Mouse (Mus musculus): ENCODE data around the gene Sectm1b. TPM values are rescaled to one million over a fixed set of nuclear protein-coding genes. Genes with fewer than 3 reads are reported as not detected.
A peak's percentile ranks its signal among the peaks of the same experiment; 100 is the strongest.

Gene Sectm1b
- polyA plus RNA-seq, 1 experiment from 2014 or later, result 0.37 TPM

DNA sequence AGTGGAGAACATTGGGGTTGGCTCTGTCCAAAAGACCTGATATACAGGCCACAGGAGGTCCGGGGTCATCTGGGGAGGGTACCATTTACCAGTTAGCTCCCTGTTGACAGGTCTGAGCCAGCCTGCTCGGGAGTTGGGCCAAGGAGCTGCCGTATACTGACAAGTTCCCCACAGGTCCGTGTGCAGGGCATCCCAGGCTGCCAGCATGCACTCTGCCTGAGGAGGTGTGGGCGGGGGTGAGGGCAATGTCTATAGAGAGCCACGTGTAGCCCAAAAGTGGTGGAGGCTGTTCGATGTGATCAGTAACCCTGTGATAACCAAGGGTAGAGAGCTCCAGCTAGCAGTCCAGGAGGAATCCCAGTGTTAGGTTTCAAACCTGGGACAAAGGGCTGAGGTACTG is 36.4 kb upstream of the Sectm1b start:
- Histone ChIP-seq H3K27ac (ENCODE audit: low read length) (no peak overlapping the region), H3K9ac (ENCODE audit: low read length) (no peak overlapping the region), H3K9me3 (replicated peaks; ENCODE audit: control insufficient read depth, low read length) (no peaks in the 10 kb centered on the region), H3K36me3 (ENCODE audit: control insufficient read depth, insufficient read depth) (no peaks in the 10 kb centered on the region), H3K27me3 (ENCODE audit: control insufficient read depth, insufficient read depth, low read length) (no peaks in the 10 kb centered on the region), H3K4me3 (ENCODE audit: low read length) (no peak overlapping the region), H3K4me2 (ENCODE audit: low read depth, low read length) (no peak overlapping the region), H3K4me1 (ENCODE audit: control insufficient read depth, insufficient read depth, low read length) (peaks cover 6% of the 10 kb centered on the region; the same call in 1 of the 2 replicates)
- no peak for ATAC-seq (replicated peaks; ENCODE audit: extremely low read depth, insufficient read depth, low FRiP score)
- 43% methylated on average over 7 of the region's 7 CpGs for WGBS

DNA sequence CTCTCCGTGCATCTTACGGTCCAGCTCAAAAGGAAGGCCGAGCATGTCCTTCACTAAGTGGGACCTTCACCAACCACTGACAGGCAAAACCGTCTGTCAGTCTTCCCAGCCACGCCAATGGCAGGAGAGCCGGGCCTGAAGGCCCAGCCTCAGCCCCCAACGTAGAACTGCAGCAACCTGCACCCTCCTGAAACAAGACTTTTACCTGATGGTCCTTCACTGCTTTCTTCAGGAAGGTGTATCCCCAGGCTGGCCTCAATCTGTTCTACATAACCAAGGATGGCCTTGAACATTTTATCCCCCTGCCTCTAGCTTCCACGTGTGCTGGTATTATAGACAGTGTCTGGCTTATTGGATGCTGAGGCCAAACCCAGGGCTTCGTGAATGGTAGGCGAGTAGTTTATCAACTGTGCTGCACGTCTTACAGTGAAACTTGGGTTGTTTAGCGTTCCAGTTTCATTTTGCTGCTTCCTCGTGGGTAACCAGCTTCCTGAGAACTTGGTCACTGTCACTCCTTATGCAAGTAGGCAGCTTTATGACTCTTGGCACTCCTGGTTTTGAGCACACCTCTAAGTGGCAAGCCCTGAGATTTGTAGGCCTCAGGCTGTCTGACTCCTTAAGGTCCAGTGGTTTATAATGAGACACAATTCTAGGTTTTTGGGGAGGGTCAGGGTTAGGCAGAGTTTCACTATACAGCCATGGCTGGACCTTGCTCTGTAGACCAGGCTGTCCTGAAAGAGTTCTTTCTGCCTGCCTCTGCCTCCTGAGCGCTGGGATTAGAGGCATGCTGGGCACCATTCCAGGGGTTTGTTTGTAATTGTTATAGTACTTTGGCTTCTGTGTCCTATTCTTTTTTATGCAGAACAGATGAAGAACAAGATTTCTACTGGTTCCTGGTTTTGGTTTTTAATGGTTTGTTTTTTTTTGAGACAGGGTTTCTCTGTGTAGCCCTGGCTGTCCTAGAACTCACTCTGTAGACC is 29.5 kb upstream of the Sectm1b start:
- Histone ChIP-seq H3K9me3 (replicated peaks; ENCODE audit: control insufficient read depth, low read length) (no peaks in the 10 kb centered on the region), H3K27me3 (ENCODE audit: control insufficient read depth, insufficient read depth, low read length) (no peaks in the 10 kb centered on the region), H3K9ac (ENCODE audit: low read length) (no peak overlapping the region), H3K4me2 (ENCODE audit: low read depth, low read length) (no peak overlapping the region), H3K4me1 (ENCODE audit: control insufficient read depth, insufficient read depth, low read length) (0 out of 2 replicates have a peak, but pooled peaks cover 2% of the 10 kb centered on the region), H3K27ac (ENCODE audit: low read length) (no peak overlapping the region), H3K36me3 (ENCODE audit: control insufficient read depth, insufficient read depth) (no peaks in the 10 kb centered on the region), H3K4me3 (ENCODE audit: low read length) (no peak overlapping the region)
- ATAC-seq (replicated peaks; ENCODE audit: extremely low read depth, insufficient read depth, low FRiP score), result no peak
- 86% methylated on average over 14 of the region's 14 CpGs for WGBS

DNA sequence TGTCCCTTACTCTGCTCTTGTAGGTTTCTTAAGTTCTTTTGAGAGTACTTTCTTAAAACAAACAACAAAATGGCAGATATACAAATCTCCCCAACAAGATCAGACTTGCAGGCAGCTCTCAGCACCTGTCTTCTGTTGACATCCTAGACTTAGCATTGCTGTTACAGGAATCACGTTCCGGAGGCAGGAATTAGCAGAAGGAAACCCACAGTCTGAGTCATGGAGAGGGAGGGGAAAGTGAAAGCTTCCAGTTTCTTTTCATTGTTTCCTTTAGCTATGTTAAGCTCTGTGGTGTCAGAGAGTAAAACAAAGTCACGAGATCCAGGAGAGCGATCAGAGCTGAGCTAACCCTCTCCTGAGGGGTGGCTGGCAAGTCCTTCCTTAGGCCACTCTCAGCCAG is 27.6 kb upstream of the Sectm1b start:
- no peak for ATAC-seq (replicated peaks; ENCODE audit: extremely low read depth, insufficient read depth, low FRiP score)
- H3K4me3 ChIP-seq (ENCODE audit: low read length), result no peak overlapping the region
- H3K4me2 ChIP-seq (ENCODE audit: low read depth, low read length), result no peak overlapping the region
- no peaks in the 10 kb centered on the region for H3K9me3 ChIP-seq (replicated peaks; ENCODE audit: control insufficient read depth, low read length)
- H3K27ac ChIP-seq (ENCODE audit: low read length), result no peak overlapping the region
- no peak overlapping the region for H3K9ac ChIP-seq (ENCODE audit: low read length)
- no peaks in the 10 kb centered on the region for H3K36me3 ChIP-seq (ENCODE audit: control insufficient read depth, insufficient read depth)
- H3K27me3 ChIP-seq (ENCODE audit: control insufficient read depth, insufficient read depth, low read length), result no peaks in the 10 kb centered on the region
- 59% methylated on average over 4 of the region's 4 CpGs for WGBS
- 0 out of 2 replicates have a peak, but pooled peaks cover 2% of the 10 kb centered on the region for H3K4me1 ChIP-seq (ENCODE audit: control insufficient read depth, insufficient read depth, low read length)

DNA sequence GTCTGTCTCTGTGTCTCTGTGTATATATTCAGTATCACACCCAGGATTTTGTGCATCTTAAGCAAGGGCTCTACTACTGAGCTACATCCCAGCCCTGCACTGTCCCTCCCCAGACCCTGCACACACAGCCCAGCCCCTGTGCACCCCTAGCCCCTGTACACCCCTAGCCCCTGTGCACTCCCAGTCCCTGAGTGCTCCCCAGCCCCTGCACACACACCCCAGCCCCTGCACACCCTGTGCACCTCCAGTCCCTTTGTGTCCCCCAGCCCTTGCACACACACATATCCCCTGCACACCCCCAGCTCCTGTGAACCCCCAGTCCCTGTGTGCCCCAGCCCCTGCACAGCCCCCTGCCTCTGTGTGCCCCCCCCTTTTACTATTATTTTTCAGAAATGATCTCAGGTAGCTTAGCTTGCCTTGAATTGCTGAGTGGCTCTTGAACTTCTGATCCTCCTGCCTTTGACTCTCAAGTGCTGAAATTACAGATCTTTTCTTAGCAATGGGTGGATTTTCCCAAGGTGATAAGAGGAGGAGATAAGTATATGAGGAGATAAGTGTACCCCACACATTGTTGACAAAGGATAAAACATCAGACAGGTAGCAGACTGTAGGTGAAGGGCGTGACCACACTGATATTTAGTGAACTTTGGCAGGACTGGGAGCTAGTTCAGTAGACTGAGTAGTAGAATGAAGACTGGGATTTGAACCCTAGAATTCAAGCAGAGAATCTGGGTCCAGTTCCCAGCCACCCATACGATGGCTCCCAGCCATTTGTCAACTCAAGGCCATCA is 26.6 kb upstream of the Sectm1b start:
- H3K4me2 ChIP-seq (ENCODE audit: low read depth, low read length), result no peak overlapping the region
- no peak overlapping the region for H3K4me3 ChIP-seq (ENCODE audit: low read length)
- H3K9ac ChIP-seq (ENCODE audit: low read length), result no peak overlapping the region
- no peaks in the 10 kb centered on the region for H3K9me3 ChIP-seq (replicated peaks; ENCODE audit: control insufficient read depth, low read length)
- no peaks in the 10 kb centered on the region for H3K36me3 ChIP-seq (ENCODE audit: control insufficient read depth, insufficient read depth)
- no peak for ATAC-seq (replicated peaks; ENCODE audit: extremely low read depth, insufficient read depth, low FRiP score)
- WGBS, result 76% methylated on average over 2 of the region's 2 CpGs
- no peaks in the 10 kb centered on the region for H3K27me3 ChIP-seq (ENCODE audit: control insufficient read depth, insufficient read depth, low read length)
- 0 out of 2 replicates have a peak, but pooled peaks cover 2% of the 10 kb centered on the region for H3K4me1 ChIP-seq (ENCODE audit: control insufficient read depth, insufficient read depth, low read length)
- no peak overlapping the region for H3K27ac ChIP-seq (ENCODE audit: low read length)

DNA sequence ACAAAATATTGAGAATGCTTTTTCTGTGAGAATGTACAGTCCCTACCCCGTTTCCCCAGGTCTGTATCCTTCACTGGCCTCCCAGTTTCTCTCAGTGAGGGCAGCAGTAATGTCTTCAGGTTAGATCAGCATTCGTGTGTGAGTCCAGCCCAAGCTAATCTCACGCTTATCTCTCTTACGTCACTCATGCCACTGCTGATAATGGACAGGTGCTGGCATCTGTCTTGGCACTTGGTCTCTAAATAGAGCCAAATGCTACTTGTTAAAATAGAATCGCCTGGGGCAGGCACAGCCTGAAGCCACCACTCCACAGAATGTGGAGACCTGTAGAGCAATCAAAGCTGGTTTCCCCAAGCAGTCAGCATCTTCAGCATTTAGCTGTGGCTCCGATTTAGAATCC is 25.6 kb upstream of the Sectm1b start:
- no peak for ATAC-seq (replicated peaks; ENCODE audit: extremely low read depth, insufficient read depth, low FRiP score)
- whole genome bisulfite sequencing, result 39% methylated on average over 6 of the region's 6 CpGs

DNA sequence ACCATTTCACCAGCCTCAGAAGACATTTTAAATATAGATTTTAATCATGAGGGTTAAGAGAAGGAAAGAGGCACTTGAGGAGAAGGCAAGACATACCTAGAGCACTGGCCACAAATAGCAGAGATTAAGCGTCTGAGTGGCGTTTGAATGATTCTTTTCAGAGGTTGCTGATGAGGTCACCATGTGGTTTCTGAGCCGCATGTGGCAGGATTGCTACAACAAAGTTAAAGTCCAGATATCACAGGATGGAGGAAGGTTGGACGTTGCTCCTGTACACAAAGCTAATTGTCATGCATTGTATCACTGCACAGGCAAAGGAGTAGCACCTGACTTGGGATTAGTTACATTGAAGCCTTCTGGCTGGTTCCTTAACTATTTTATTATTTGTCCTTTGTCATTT is 22.9 kb upstream of the Sectm1b start:
- no peaks in the 10 kb centered on the region for H3K36me3 ChIP-seq (ENCODE audit: control insufficient read depth, insufficient read depth)
- WGBS, result 31% methylated on average over 4 of the region's 4 CpGs
- H3K4me3 ChIP-seq (ENCODE audit: low read length), result no peak overlapping the region
- 0 out of 2 replicates have a peak, but pooled peaks cover 2% of the 10 kb centered on the region for H3K4me1 ChIP-seq (ENCODE audit: control insufficient read depth, insufficient read depth, low read length)
- H3K27me3 ChIP-seq (ENCODE audit: control insufficient read depth, insufficient read depth, low read length), result no peaks in the 10 kb centered on the region
- H3K9ac ChIP-seq (ENCODE audit: low read length), result no peak overlapping the region
- no peak overlapping the region for H3K4me2 ChIP-seq (ENCODE audit: low read depth, low read length)
- no peaks in the 10 kb centered on the region for H3K9me3 ChIP-seq (replicated peaks; ENCODE audit: control insufficient read depth, low read length)
- ATAC-seq (replicated peaks; ENCODE audit: extremely low read depth, insufficient read depth, low FRiP score), result no peak
- H3K27ac ChIP-seq (ENCODE audit: low read length), result no peak overlapping the region

More for the DNA sequence above, 25.6 kb upstream of the Sectm1b start:
- Histone ChIP-seq H3K36me3 (ENCODE audit: control insufficient read depth, insufficient read depth) (no peaks in the 10 kb centered on the region), H3K4me1 (ENCODE audit: control insufficient read depth, insufficient read depth, low read length) (0 out of 2 replicates have a peak, but pooled peaks cover 2% of the 10 kb centered on the region), H3K9me3 (replicated peaks; ENCODE audit: control insufficient read depth, low read length) (no peaks in the 10 kb centered on the region), H3K4me2 (ENCODE audit: low read depth, low read length) (no peak overlapping the region), H3K27me3 (ENCODE audit: control insufficient read depth, insufficient read depth, low read length) (no peaks in the 10 kb centered on the region), H3K27ac (ENCODE audit: low read length) (no peak overlapping the region), H3K9ac (ENCODE audit: low read length) (no peak overlapping the region), H3K4me3 (ENCODE audit: low read length) (no peak overlapping the region)

DNA sequence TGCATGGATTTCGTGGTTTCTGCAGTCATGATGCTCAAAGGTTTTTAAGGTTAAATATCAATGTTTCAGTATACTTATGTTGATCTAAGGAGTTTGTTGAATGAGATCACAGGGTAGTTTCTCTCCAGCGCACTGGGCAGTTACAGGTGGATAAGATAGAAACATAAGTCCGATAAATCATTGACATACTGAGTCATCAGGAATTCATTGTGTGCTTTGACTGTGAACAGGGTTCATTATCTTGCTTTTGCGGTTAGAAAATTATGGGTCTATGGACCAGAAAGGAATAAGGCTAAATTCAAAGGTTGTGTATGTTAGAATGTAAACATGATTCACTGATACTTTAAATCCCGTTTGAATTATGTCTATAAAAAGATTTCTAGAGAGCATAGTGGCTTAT is 21.8 kb upstream of the Sectm1b start:
- Histone ChIP-seq H3K36me3 (ENCODE audit: control insufficient read depth, insufficient read depth) (no peaks in the 10 kb centered on the region), H3K27ac (ENCODE audit: low read length) (no peak overlapping the region), H3K9ac (ENCODE audit: low read length) (no peak overlapping the region), H3K27me3 (ENCODE audit: control insufficient read depth, insufficient read depth, low read length) (no peaks in the 10 kb centered on the region), H3K4me1 (ENCODE audit: control insufficient read depth, insufficient read depth, low read length) (0 out of 2 replicates have a peak, but pooled peaks cover 2% of the 10 kb centered on the region), H3K9me3 (replicated peaks; ENCODE audit: control insufficient read depth, low read length) (no peaks in the 10 kb centered on the region), H3K4me3 (ENCODE audit: low read length) (no peak overlapping the region), H3K4me2 (ENCODE audit: low read depth, low read length) (no peak overlapping the region)
- 65% methylated on average over 5 of the region's 5 CpGs for WGBS
- ATAC-seq (replicated peaks; ENCODE audit: extremely low read depth, insufficient read depth, low FRiP score), result no peak

DNA sequence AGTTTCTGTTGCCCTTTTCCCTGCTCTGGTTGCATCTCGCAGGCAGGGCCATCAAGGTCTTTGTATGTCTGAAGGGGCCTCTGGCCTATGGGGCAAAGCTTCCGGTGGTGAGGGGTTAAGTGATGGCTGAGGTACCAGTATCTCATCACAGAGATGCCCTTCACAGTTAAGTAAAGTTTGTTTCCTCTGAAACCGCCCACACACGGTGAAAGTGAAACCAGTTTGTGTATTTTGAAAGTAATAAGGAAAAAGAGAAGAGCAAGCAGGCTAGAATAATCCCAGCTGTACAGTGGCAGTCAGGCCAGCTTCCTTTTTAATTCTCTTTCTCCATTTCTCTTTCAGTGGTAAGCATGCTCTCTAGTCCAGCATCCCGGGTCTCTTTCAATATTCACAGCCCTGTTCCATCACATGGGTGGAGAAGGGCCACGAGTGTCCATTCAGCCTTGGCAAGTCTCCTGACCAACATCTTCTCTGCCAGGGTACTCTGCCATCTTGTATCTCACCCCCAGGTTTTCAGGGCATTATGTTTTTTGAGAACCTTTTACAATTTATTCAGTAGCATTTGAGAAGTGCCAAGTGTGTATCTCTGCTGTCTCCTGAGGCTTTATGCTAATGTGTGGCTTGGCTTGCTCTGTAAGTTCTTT is 19.6 kb upstream of the Sectm1b start:
- WGBS, result 57% methylated on average over 6 of the region's 6 CpGs
- no peaks in the 10 kb centered on the region for H3K36me3 ChIP-seq (ENCODE audit: control insufficient read depth, insufficient read depth)

More for the DNA sequence above, 19.6 kb upstream of the Sectm1b start:
- H3K9ac ChIP-seq (ENCODE audit: low read length), result no peak overlapping the region
- no peak overlapping the region for H3K4me2 ChIP-seq (ENCODE audit: low read depth, low read length)
- H3K27me3 ChIP-seq (ENCODE audit: control insufficient read depth, insufficient read depth, low read length), result no peaks in the 10 kb centered on the region
- H3K27ac ChIP-seq (ENCODE audit: low read length), result 0 out of 2 replicates have a peak overlapping the region, but pooled peaks have one; percentile 23
- ATAC-seq (replicated peaks; ENCODE audit: extremely low read depth, insufficient read depth, low FRiP score), result no peak
- H3K9me3 ChIP-seq (replicated peaks; ENCODE audit: control insufficient read depth, low read length), result no peaks in the 10 kb centered on the region
- no peak overlapping the region for H3K4me3 ChIP-seq (ENCODE audit: low read length)
- no peaks in the 10 kb centered on the region for H3K4me1 ChIP-seq (ENCODE audit: control insufficient read depth, insufficient read depth, low read length)
